In the genomic region with DNA sequence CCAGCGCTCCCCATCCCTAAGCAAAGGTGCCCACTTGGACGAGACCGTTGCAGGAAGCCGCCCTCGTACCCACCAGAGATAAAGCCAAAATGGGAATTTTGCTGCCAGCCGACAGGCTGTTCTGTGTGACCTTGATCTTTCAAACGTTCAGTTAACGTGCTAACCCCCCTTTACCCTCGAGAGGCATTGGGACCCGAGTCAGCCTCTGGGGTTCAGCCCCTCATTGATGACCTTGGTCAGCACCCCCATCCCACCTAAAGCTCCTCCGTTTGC, we compare ENCODE assay signal across 8 mouse cellular contexts. TPM values are rescaled to one million over a fixed set of nuclear protein-coding genes. Genes with fewer than 3 reads are reported as not detected.
DNase-seq lines count a peak whose midpoint lies in the region; ATAC-seq and TF ChIP-seq lines count a peak whose summit lies in the region.

No protein-coding gene starts in this region.

- peak overlapping the region; percentile 93 for H3K4me2 ChIP-seq in liver, embryonic 11.5 days

- H3K9me3 ChIP-seq in liver, embryonic 11.5 days (ENCODE audit: control insufficient read depth, low read length), result no peaks in the 10 kb centered on the region

- 12% methylated on average over 11 of the region's 11 CpGs for WGBS in cerebellum, adult 2 months
- 9% methylated on average over 11 of the region's 11 CpGs for WGBS in spleen, adult 2 months
- 5% methylated on average over 11 of the region's 11 CpGs for WGBS in liver, embryonic 11.5 days

- H3K27ac ChIP-seq in cerebellum, adult 2 months (ENCODE audit: insufficient read depth, low read length), result no peak overlapping the region
- peak overlapping the region; percentile 74; the same call in 1 of the 2 replicates for H3K27ac ChIP-seq in spleen, adult 2 months (ENCODE audit: insufficient read depth, low read length)
- H3K27ac ChIP-seq in liver, embryonic 11.5 days (ENCODE audit: low read depth, low read length), result 0 out of 2 replicates have a peak overlapping the region, but pooled peaks have one; percentile 9

- no peak for DNase-seq in cerebellum, adult 2 months
- DNase-seq in cerebellum, postnatal 14 days, result no peak
- DNase-seq in spleen, adult 2 months (ENCODE audit: low read depth in 1 of 2, low spot score in 2 of 2), result no peak
- DNase-seq in spleen, postnatal 36 days (ENCODE audit: low spot score in 2 of 2), result no peak
- DNase-seq in liver, embryonic 11.5 days (ENCODE audit: low spot score), result no peak
- DNase-seq in yolk sac, embryonic 10.5 days (ENCODE audit: low spot score), result no peak
- DNase-seq in thymus, postnatal 0 days (ENCODE audit: low spot score), result no peak
- DNase-seq in gastrocnemius, postnatal 4 days (ENCODE audit: low spot score in 2 of 2), result no peak

- TF ChIP-seq CTCF in cerebellum, adult 2 months (IDR thresholded peaks at IDR 0.05; ENCODE audit: borderline replicate concordance, insufficient read depth, low read depth, low read length), result no peak
- no peak for TF ChIP-seq CTCF in spleen, adult 2 months (IDR thresholded peaks at IDR 0.05; ENCODE audit: extremely low read depth, insufficient read depth, insufficient read length, insufficient replicate concordance)

- H3K27me3 ChIP-seq in cerebellum, adult 2 months (ENCODE audit: control insufficient read depth, insufficient read depth, low read length), result no peaks in the 10 kb centered on the region
- no peaks in the 10 kb centered on the region for H3K27me3 ChIP-seq in spleen, adult 2 months (ENCODE audit: control insufficient read depth, insufficient read depth, low read length)
- no peaks in the 10 kb centered on the region for H3K27me3 ChIP-seq in liver, embryonic 11.5 days (replicated peaks; ENCODE audit: control insufficient read depth, insufficient read depth, low read length)

- 0 out of 2 replicates have a peak, but pooled peaks cover 3% of the 10 kb centered on the region for H3K4me1 ChIP-seq in cerebellum, adult 2 months (ENCODE audit: control insufficient read depth, insufficient read depth, low read length)
- peaks cover 37% of the 10 kb centered on the region; the same call in 1 of the 2 replicates for H3K4me1 ChIP-seq in spleen, adult 2 months (ENCODE audit: control insufficient read depth, insufficient read depth, insufficient read length)
- H3K4me1 ChIP-seq in liver, embryonic 11.5 days (replicated peaks; ENCODE audit: control insufficient read depth, insufficient read depth, low read length), result peaks cover 31% of the 10 kb centered on the region

- H3K9ac ChIP-seq in liver, embryonic 11.5 days (ENCODE audit: low read depth, low read length), result peak overlapping the region; percentile 72

- ATAC-seq in liver, embryonic 11.5 days (replicated peaks; ENCODE audit: low FRiP score), result no peak

- no peaks in the 10 kb centered on the region for H3K36me3 ChIP-seq in spleen, adult 2 months (ENCODE audit: control insufficient read depth, insufficient read depth, low read length)
- no peaks in the 10 kb centered on the region for H3K36me3 ChIP-seq in liver, embryonic 11.5 days (ENCODE audit: control insufficient read depth, insufficient read depth, low read length)

- no peak for TF ChIP-seq POLR2A in cerebellum, adult 2 months (IDR thresholded peaks at IDR 0.05; ENCODE audit: borderline replicate concordance, insufficient read depth, low read length)
- no peak for TF ChIP-seq POLR2A in spleen, adult 2 months (IDR thresholded peaks at IDR 0.05; ENCODE audit: low read depth, low read length)

- H3K4me3 ChIP-seq in cerebellum, adult 2 months (replicated peaks; ENCODE audit: insufficient read depth, low read depth, low read length), result peak overlapping the region; percentile 60
- peak overlapping the region; percentile 77 for H3K4me3 ChIP-seq in spleen, adult 2 months (ENCODE audit: extremely low read depth, insufficient read depth, insufficient read length)
- H3K4me3 ChIP-seq in liver, embryonic 11.5 days (ENCODE audit: low read depth, low read length), result peak overlapping the region; percentile 59

RNA-seq across cellular contexts. Expression of a gene that starts 0.7 kb away (rescaled TPM):
- 70.1 and 74.3 TPM in 2 replicates for polyA plus RNA-seq in cerebellum, adult 2 months (2012; rRNA removed)
- 123 and 154 TPM in 2 replicates for polyA plus RNA-seq in spleen, adult 2 months (2012; rRNA removed)
- polyA plus RNA-seq in liver, embryonic 11.5 days (2014; fragmentation: Nextera tagmentation; extraction: Ambion mirVana), result 16.1 and 16.5 TPM in 2 replicates
- 41.9 and 49.8 TPM in 2 replicates for polyA plus RNA-seq in thymus, postnatal 0 days (2015; fragmentation: Nextera tagmentation; extraction: Ambion mirVana)
- 10 to 100 TPM; 18.2 to 19.4 TPM for total RNA-seq in gastrocnemius, postnatal 4 days (2021)
